Comparison of ENCODE assay signal across 18 mouse cellular contexts in genomic region chr11:69253131-69253530, GRCm38 (mm10). TPM values are rescaled to one million over a fixed set of nuclear protein-coding genes. Genes with fewer than 3 reads are reported as not detected.
A peak's percentile ranks its signal among the peaks of the same experiment; 100 is the strongest.
DNase-seq lines count a peak whose midpoint lies in the region; ATAC-seq and TF ChIP-seq lines count a peak whose summit lies in the region.
"Had no signal": no experiment of that assay in that cellular context is flagged by ENCODE, and none has a peak within 500 bp of the region (broad histone marks: within the 10 kb centered on the region; RNA-seq: fewer than 3 reads in every experiment).

No protein-coding gene starts in this region.

- TF ChIP-seq POLR2A in embryonic fibroblast, embryonic 13.5 days (IDR thresholded peaks at IDR 0.05; ENCODE audit: low read depth, low read length), result no peak

- no peak for TF ChIP-seq CTCF in embryonic fibroblast, embryonic 13.5 days (IDR thresholded peaks at IDR 0.05; ENCODE audit: borderline replicate concordance, insufficient read depth, low read length)
- TF ChIP-seq CTCF in layer of hippocampus, adult 2 months (conservative IDR thresholded peaks at IDR 0.05), result no peak

- H3K36me3 ChIP-seq in forebrain, embryonic 12.5 days (replicated peaks), result no peaks in the 10 kb centered on the region
- H3K36me3 ChIP-seq in forebrain, embryonic 15.5 days, result no peaks in the 10 kb centered on the region
- no peaks in the 10 kb centered on the region for H3K36me3 ChIP-seq in kidney, embryonic 16.5 days (ENCODE audit: insufficient read depth, low read length)
- H3K36me3 ChIP-seq: hindbrain, embryonic 12.5 days had no signal

- H3K4me2 ChIP-seq in forebrain, embryonic 12.5 days, result no peak overlapping the region
- H3K4me2 ChIP-seq in forebrain, embryonic 15.5 days (replicated peaks), result no peak overlapping the region
- no peak overlapping the region for H3K4me2 ChIP-seq in kidney, embryonic 16.5 days (replicated peaks; ENCODE audit: low read depth, low read length)
- H3K4me2 ChIP-seq: hindbrain, embryonic 12.5 days had no signal

- H3K27ac ChIP-seq in forebrain, embryonic 12.5 days, result 0 out of 2 replicates have a peak overlapping the region, but pooled peaks have one; percentile 5
- H3K27ac ChIP-seq in forebrain, embryonic 15.5 days (replicated peaks), result no peak overlapping the region
- no peak overlapping the region for H3K27ac ChIP-seq in kidney, embryonic 16.5 days (ENCODE audit: low read length)
- peak overlapping the region; percentile 95 for H3K27ac ChIP-seq in embryonic fibroblast, embryonic 13.5 days (ENCODE audit: insufficient read depth, low read length)
- H3K27ac ChIP-seq in layer of hippocampus, adult 2 months, result no peak overlapping the region
- H3K27ac ChIP-seq: hindbrain, embryonic 12.5 days had no signal

- H3K9me3 ChIP-seq in forebrain, embryonic 12.5 days, result no peaks in the 10 kb centered on the region
- no peaks in the 10 kb centered on the region for H3K9me3 ChIP-seq in forebrain, embryonic 15.5 days
- no peaks in the 10 kb centered on the region for H3K9me3 ChIP-seq in kidney, embryonic 16.5 days (ENCODE audit: low read length)
- H3K9me3 ChIP-seq: hindbrain, embryonic 12.5 days had no signal

- no peak for DNase-seq in kidney, postnatal 10 days
- DNase-seq in 3134 (ENCODE audit: extremely low read depth, insufficient read length, low spot score), result peak; percentile 61
- no peak for DNase-seq in cerebellum, postnatal 14 days
- DNase-seq in layer of hippocampus, adult 2 months (ENCODE audit: low spot score in 2 of 2), result no peak
- DNase-seq: adrenal gland, postnatal 25 days; B cell, adult 2 months; cerebellum, postnatal 10 days; gastrocnemius, postnatal 10 days; kidney, postnatal 14 days had no signal

- ATAC-seq in forebrain, embryonic 12.5 days (ENCODE audit: low FRiP score), result no peak
- no peak for ATAC-seq in forebrain, embryonic 15.5 days (replicated peaks)
- ATAC-seq in kidney, embryonic 16.5 days (ENCODE audit: low FRiP score, low TSS enrichment), result no peak
- ATAC-seq: forebrain, embryonic 16.5 days; intestine, embryonic 16.5 days had no signal

- WGBS in forebrain, embryonic 12.5 days, result 52% methylated on average over 9 of the region's 9 CpGs
- WGBS in forebrain, embryonic 15.5 days, result 53% methylated on average over 9 of the region's 9 CpGs
- 40% methylated on average over 9 of the region's 9 CpGs for WGBS in kidney, embryonic 16.5 days

- no peak overlapping the region for H3K9ac ChIP-seq in forebrain, embryonic 12.5 days
- no peak overlapping the region for H3K9ac ChIP-seq in forebrain, embryonic 15.5 days (replicated peaks)
- 0 out of 2 replicates have a peak overlapping the region, but pooled peaks have one; percentile 11 for H3K9ac ChIP-seq in kidney, embryonic 16.5 days (replicated peaks; ENCODE audit: low read length)
- H3K9ac ChIP-seq: hindbrain, embryonic 12.5 days had no signal

- H3K4me1 ChIP-seq in forebrain, embryonic 12.5 days, result peaks cover 8% of the 10 kb centered on the region
- no peaks in the 10 kb centered on the region for H3K4me1 ChIP-seq in forebrain, embryonic 15.5 days
- no peaks in the 10 kb centered on the region for H3K4me1 ChIP-seq in kidney, embryonic 16.5 days (ENCODE audit: insufficient read depth, low read length)
- peaks cover 18% of the 10 kb centered on the region for H3K4me1 ChIP-seq in embryonic fibroblast, embryonic 13.5 days (ENCODE audit: control insufficient read depth, insufficient read depth, low read length)

- no peak overlapping the region for H3K4me3 ChIP-seq in forebrain, embryonic 12.5 days (replicated peaks)
- no peak overlapping the region for H3K4me3 ChIP-seq in forebrain, embryonic 15.5 days
- H3K4me3 ChIP-seq in kidney, embryonic 16.5 days (ENCODE audit: low read length), result no peak overlapping the region
- H3K4me3 ChIP-seq in embryonic fibroblast, embryonic 13.5 days (ENCODE audit: insufficient read depth, low read length), result no peak overlapping the region
- H3K4me3 ChIP-seq in layer of hippocampus, adult 2 months, result no peak overlapping the region
- H3K4me3 ChIP-seq: hindbrain, embryonic 12.5 days had no signal

- no peaks in the 10 kb centered on the region for H3K27me3 ChIP-seq in forebrain, embryonic 12.5 days
- H3K27me3 ChIP-seq in forebrain, embryonic 15.5 days, result no peaks in the 10 kb centered on the region
- H3K27me3 ChIP-seq in kidney, embryonic 16.5 days (ENCODE audit: insufficient read depth, low read length), result peaks cover 4% of the 10 kb centered on the region; the same call in 1 of the 2 replicates
- H3K27me3 ChIP-seq: hindbrain, embryonic 12.5 days had no signal

RNA-seq across cellular contexts. Expression of gene Gucy2e, which starts 16.3 kb away (rescaled TPM):
- 0.17 and 0.19 TPM in 2 replicates for polyA plus RNA-seq in forebrain, embryonic 12.5 days (2016; fragmentation: Nextera tagmentation; extraction: Ambion mirVana)
- 0.47 and 0.52 TPM in 2 replicates for polyA plus RNA-seq in forebrain, embryonic 15.5 days (2015; fragmentation: Nextera tagmentation; extraction: Ambion mirVana)
- polyA plus RNA-seq in kidney, embryonic 16.5 days (2015; fragmentation: Nextera tagmentation; extraction: Ambion mirVana), result 0.17 and 0.27 TPM in 2 replicates
- 0.12 TPM in 1 of 2 replicates, not detected in the other for polyA plus RNA-seq in embryonic fibroblast, embryonic 13.5 days (2011; ENCODE audit: insufficient read length, low read depth, missing spikeins)
- total RNA-seq in layer of hippocampus, adult 2 months (2021), result 1 to 10 TPM; 2.1 to 2.3 TPM
- total RNA-seq: adrenal gland, postnatal 25 days; gastrocnemius, postnatal 10 days; megakaryocyte-erythroid progenitor cell, adult 5-6 weeks had no signal
- polyA plus RNA-seq: liver, embryonic 16.5 days had no signal

RNA-seq across cellular contexts. Expression of gene Alox8, which starts 55.5 kb away (rescaled TPM):
- polyA plus RNA-seq in forebrain, embryonic 12.5 days (2016; fragmentation: Nextera tagmentation; extraction: Ambion mirVana), result not detected in 2 replicates
- polyA plus RNA-seq in forebrain, embryonic 15.5 days (2015; fragmentation: Nextera tagmentation; extraction: Ambion mirVana), result 0.05 TPM in 1 of 2 replicates, not detected in the other
- polyA plus RNA-seq in kidney, embryonic 16.5 days (2015; fragmentation: Nextera tagmentation; extraction: Ambion mirVana), result 0.46 and 0.72 TPM in 2 replicates
- polyA plus RNA-seq in embryonic fibroblast, embryonic 13.5 days (2011; ENCODE audit: insufficient read length, low read depth, missing spikeins), result not detected in 2 replicates
- total RNA-seq in layer of hippocampus, adult 2 months (2021), result 1 to 10 TPM; 7.5 to 8.2 TPM
- total RNA-seq: adrenal gland, postnatal 25 days; megakaryocyte-erythroid progenitor cell, adult 5-6 weeks had no signal

Comparison
In these comparisons a context has a peak if more than half of its experiments do, and no peak if none do; other contexts are left out.
1. H3K27ac ChIP-seq: peak in forebrain, embryonic 12.5 days (single experiment) and embryonic fibroblast, embryonic 13.5 days (single experiment); none in forebrain, embryonic 15.5 days (single experiment), kidney, embryonic 16.5 days (single experiment) and layer of hippocampus, adult 2 months (single experiment).